Mouse (Mus musculus) heart, adult 11 months (tissue): ENCODE results near the gene Spindoc.

Experiments
- DNase-seq: peaks from one replicate; pipeline ENCODE4 v3.0.0; 2022

Spindoc gene

GRCm38 (mm10) chr19:7334049-7334448 lies 48.7 kb downstream of the Spindoc start:
- no peak for DNase-seq

GRCm38 (mm10) chr19:7321391-7321790 lies 61.4 kb downstream of the Spindoc start:
- no peak for DNase-seq

- DNase-seq, result no peak
Measured at GRCm38 (mm10) chr19:7320181-7320580, 62.6 kb downstream of the Spindoc start.

DNA sequence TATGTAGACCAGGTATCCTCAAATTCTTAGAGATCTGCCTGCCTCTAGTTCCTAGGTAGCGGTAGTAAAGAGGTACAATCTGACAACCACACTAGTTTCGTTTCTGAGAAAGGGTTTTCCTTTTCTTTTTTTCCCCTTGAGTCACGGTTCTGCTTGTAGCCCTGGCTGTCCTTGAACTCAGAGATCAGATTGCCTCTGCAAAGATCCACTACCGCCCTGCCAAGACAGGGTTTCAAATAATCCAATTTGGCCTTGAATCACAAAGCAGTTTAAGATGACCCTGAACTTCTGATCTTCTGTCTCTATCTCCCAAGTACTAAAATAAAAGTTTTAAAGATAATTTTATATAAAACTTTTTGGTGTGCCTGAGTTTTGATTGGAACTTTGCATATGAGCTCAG lies 65.1 kb downstream of the Spindoc start:
- no peak for DNase-seq

DNA sequence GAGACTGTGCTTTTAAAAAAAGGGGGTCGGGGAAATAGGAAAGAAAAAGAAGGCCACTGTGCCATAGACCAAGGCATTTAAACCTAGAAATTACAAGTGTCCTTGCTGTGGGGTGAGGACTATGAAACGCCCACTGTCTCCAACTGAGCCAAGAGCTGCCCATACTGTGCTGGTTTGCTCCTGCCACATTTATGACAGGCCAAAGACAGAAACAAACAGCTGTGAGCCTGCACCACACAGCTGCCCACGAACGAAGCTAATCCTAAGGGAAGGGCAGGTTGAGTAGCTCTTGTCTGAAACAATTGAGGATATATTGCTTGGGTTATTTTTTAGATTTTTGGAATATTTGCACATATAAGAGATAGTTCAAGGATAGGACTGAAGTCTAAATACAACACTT lies 66.0 kb downstream of the Spindoc start:
- DNase-seq, result no peak

DNA sequence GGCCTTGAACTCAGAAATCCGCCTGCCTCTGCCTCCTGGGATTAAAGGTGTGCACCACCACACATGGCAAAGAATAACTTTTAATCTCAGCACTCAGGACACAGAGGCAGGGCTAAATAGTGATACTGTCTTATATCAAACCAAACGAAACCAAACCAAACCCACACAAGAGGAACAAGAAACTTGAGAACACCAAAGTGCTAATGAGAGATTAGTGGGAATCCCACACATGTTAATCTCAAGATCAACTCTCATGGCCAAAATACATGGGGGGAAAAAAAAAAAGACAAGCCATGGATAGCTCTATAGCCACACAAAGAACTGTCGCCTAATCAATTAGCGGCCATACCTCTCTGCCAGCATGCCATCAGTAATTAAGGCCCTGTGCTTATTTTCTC lies 67.2 kb downstream of the Spindoc start:
- no peak for DNase-seq

- DNase-seq, result no peak
Measured at GRCm38 (mm10) chr19:7314976-7315586, 67.7 kb downstream of the Spindoc start.

- no peak for DNase-seq
Measured at GRCm38 (mm10) chr19:7313660-7314059, 69.1 kb downstream of the Spindoc start.

GRCm38 (mm10) chr19:7311306-7311705 lies 71.5 kb downstream of the Spindoc start:
- peak; percentile 97 for DNase-seq

DNA sequence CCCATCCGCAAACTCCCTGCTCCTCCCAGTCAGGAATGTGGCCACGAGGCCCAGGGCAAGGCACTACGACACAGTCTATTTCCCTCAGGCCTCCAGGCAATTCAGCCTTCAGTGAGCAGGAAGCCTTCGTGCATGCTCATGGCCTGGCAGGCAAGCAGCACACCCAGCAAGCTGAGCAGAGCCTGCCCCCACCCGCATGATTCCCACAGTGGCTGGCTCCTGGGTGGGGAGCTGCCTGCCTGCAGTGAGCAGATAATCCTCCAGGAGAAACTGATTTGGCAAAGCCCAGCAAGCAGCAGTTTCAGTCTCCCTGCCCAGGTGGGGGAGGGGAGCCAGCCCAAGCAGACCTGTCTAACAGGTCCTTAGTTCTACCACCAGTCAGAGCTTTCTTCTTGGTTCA lies 72.1 kb downstream of the Spindoc start:
- peak; percentile 96 for DNase-seq

GRCm38 (mm10) chr19:7309738-7310330 lies 73.0 kb downstream of the Spindoc start:
- DNase-seq, result peak; percentile 91

DNA sequence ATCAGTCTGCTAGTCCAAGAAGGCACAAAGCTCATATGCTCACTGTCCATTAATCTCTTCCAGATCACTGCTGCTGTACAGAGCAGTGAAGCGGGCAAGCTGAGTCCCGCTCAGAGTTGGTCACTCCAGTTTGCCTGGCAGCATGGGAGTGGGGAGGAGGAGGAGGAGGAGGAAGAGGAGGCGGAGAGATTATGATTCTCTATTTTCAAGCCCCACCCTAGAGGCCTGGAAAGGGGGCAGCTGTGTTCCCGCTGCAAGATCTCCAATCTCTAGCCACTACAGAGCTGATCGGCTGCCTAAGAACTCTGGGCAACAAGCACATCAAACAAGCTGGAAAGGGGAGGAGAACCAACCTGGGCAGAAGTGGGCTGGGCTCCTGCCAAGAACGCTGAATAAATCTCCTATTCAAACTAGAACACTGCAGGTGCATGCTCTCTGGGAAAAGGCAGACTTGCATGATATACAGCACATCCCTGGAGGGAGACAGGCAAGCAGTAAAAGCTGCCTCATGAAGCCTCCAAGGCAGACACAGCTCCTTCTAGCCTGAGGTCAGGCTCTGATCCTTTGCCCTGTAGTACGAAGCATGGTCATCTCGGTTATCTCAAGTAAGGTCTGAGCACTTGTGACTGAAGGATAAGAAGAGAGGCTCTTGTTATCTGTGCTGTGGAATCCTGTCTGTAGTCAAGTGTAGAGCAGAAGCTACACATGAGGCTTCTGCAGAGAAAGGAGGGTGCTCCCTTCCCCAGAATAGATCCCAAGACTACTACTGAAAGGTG lies 74.6 kb downstream of the Spindoc start:
- peak; percentile 92 for DNase-seq

DNA sequence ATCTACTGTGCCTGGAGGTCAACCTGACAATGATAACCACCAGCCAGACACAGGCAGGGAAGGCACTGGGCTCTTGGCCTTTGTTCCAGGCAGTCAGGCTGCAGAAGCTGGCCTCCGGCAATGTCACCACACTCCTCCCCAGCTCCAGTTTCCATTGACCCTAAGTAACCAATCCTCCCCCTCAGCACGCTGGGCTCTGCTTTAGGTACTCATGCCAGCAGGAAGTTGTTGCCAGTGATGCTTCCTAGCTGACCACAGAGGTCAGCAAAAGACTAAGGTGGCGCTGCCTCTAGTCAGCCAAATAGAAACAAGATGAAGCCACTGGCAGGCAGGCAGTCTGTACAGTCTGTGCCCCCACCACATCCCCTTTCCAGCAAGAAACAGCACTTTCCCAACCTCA lies 75.8 kb downstream of the Spindoc start:
- peak; percentile 96 for DNase-seq

DNA sequence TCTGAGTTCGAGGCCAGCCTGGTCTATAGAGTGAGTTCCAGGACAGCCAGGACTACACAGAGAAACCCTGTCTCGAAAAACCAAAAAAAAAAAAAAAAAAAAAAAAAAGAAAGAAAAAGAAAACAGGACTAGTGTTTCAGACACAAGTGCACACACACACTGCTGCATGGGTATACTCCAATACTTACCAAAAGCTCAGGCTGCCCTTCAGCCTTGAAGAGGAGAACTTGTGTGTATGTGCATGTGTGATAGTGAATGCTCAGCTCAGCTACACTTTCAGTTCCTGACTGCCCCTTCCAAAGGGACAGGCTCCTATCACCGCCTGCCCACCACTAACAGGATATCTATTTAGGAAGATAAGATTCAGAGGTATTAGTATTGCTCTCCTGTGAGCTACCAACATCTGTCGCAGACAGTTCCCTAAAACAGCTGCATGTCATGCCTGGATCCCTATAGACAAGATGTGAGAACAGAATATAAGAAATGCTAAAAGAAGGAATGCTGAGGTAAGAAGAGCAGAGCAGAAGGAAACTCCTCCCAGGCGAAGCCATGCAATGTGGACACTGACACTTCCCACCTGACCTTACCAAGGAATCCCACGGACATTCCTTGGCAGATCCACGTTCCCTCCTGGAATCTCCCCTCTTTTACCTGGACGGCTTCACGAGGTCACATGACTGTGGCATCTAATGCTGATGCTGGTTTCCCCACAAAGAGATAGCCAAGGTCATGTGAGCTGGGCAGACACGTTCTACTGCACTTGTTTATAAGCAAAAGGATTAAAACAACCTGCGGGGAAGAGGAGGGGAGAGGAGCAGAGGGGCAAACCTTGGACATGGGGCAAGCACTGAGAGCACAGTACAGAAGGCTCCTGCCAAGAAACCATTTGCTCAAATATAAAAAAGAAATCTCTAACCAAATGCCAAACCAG lies 77.1 kb downstream of the Spindoc start:
- DNase-seq, result peak; percentile 91

DNA sequence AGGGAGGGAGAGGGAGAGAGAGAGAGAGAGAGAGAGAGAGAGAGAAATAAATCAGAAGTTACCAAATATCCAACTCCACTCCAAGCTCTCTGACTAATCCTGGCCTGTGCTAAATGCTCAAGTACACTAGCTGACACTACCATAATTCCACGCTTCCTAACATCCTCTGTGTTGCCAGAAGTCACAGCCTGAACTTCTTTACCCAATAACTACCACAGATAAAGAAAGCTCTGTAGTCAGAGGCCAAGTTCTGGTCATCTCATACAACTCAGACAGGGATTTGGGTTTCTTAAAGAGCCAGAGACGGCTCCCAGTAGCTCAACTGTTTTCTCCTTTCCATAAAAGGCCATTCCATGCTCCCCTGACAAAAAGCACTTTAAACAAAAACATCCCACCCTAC lies 78.0 kb downstream of the Spindoc start:
- DNase-seq, result peak; percentile 94
